Mouse (Mus musculus): ENCODE measurements around the gene Ccr9.
"Not testable (repeated sequence)": the region's sequence is repeated elsewhere in the genome, so short reads cannot be mapped to it uniquely, and the experiment has no call there.

Gene Ccr9

GRCm38 (mm10) chr9:123716301-123716700, 38.1 kb downstream of the Ccr9 start:
- in situ Hi-C loops (cut with MseI, MboI), result no loop called here

DNA sequence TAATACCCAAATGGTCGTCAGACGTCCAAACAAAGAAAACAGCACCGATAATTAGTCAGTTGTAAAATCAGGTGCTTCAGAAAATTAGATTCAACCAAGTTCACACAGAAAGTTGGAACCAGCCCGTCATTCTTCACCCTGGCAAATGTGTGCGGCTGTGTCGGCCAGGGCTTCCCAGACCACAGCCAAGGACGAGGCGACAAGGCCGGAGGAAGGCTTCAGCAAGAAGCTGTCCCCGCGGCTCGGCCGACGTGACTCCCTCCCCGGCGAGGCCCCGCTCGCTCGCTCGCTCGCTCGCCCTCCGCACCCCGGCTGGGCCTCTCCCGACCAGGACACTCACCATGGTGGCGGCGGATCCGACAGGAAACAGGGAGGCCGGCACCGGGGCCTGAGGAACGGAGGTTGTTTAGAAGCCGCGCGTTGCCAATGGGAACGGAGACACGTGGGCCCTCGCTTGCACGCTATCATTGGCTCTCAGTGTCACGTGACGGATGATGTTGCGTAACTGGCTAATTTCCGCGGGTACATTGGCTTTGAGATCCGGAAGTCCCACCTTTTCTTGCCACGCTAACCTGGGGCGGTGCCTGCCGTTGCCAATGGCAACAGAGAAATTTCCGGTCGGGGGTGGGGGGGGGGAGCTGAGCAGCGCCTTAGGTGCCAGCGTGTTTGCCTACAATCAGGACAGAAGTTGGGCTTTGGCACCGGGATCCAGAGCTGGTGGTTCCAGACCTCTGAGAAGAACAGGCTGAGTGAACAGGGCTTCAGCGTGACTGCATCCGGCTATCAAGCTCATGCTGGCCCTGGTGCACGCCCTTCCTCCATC, 39.2 kb downstream of the Ccr9 start, which contains the start of gene Lztfl1:
Gene Lztfl1 (minus strand): TSS at position 512 of the 823 bp plus-strand sequence.
- in situ Hi-C loops (cut with MseI, MboI), result no loop called here

DNA sequence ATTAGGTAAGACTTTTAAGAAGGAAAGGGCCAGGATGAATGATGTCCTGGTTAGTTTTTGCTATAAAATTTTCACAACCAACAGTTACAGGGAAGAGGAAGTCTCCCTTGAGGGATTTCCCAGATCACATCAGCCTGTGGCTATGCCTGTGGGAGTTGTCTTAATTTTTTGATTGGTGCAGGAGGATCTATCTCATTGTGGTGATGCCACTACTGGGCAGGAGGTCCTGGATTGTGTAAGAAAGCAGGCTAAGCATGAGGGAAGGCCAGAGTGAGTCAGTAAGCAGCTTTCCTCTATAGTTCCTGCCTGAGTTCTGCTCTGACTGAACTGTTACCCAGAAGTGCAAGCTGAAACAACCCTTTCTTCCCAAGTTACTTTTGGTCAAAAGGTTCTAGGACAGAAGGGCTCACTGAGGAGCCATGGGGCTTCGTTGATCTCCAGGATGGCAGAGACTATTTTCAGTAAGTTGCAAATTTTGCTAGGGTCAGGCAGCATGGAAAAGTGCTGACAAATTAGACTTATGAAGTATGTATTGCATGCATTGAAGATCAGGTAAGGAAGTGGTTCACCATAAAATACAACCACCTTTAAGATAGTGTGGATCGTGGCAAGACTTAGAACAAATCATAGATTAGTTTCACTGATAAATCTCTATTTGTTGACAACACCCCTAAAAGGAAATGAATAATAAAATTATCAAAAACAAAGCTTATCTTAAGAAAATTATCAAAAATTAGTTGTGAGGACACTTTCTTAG, 44.7 kb downstream of the Ccr9 start:
- in situ Hi-C loops (cut with MseI, MboI), result no loop called here

- in situ Hi-C loops (cut with MseI, MboI), result no loop called here
Measured at GRCm38 (mm10) chr9:123731271-123731670, 53.0 kb downstream of the Ccr9 start.

DNA sequence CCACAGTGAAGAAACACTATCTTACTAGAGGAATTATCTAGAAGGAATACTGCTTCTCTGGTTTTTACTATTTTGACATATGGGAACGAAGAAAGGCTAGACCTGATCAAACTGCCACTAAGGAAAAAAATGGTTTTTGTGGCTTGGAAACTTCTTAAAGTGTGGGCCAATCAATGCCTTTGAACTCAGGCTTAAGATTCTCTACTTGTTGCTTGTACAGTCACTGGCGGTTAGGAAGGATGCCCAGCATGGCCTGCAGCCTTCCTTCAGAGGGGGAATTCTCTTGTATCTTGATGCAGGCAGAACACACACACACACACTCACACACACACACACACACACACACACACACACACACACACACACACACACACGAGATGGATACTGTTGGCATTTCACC, 55.9 kb downstream of the Ccr9 start:
- in situ Hi-C loops (cut with MseI, MboI), result no loop called here

- in situ Hi-C loops (cut with MseI, MboI), result no loop called here
Measured at GRCm38 (mm10) chr9:123740799-123741198, 62.6 kb downstream of the Ccr9 start.

DNA sequence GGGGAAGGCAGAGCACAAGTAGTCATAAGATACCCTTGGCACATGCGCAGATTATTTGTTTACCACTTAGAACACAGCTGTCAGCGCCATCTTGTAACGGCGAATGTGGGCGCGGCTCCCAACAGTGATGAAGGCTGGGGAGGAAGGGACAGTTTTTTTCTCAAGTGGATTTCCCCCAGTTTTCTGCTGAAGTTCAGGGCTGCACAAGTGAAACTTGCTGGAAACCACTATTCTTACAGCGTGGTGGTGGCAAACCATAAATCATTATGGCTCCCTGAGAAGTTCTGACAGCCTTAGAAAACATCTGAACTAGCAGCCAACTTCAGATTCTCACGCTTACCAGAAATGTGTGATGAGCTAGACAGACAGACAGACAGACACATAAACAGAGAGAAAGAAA, 71.4 kb downstream of the Ccr9 start:
- in situ Hi-C loops (cut with MseI, MboI), result not testable (repeated sequence)

GRCm38 (mm10) chr9:123754333-123754732, 76.1 kb downstream of the Ccr9 start:
- in situ Hi-C loops (cut with MseI, MboI), result no loop called here

DNA sequence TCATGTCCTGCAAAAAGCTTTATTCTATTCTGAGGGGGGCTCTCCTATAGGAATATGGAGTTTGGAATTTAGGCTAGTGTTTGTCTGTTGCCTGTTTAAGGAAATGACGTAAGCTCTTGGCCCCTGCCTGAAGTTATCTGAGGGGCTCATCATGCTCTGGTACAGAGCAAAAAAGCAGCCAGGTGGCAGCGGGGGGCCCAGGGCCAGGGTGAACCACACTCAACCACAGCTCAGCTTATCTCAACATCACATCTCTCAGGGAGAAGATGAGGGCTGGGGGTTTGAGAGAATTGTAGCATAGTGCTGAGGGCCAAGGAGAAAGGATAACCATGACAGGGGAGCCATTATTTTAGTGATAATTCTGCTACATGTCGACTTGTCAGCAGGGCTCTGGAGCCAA, 78.5 kb downstream of the Ccr9 start:
- in situ Hi-C loops (cut with MseI, MboI), result no loop called here

GRCm38 (mm10) chr9:123757326-123757725, 79.1 kb downstream of the Ccr9 start:
- in situ Hi-C loops (cut with MseI, MboI), result no loop called here

GRCm38 (mm10) chr9:123758156-123758555, 79.9 kb downstream of the Ccr9 start:
- in situ Hi-C loops (cut with MseI, MboI), result no loop called here

GRCm38 (mm10) chr9:123758645-123759044, 80.4 kb downstream of the Ccr9 start:
- in situ Hi-C loops (cut with MseI, MboI), result no loop called here

- in situ Hi-C loops (cut with MseI, MboI), result no loop called here
Measured at GRCm38 (mm10) chr9:123760806-123761205, 82.6 kb downstream of the Ccr9 start.

DNA sequence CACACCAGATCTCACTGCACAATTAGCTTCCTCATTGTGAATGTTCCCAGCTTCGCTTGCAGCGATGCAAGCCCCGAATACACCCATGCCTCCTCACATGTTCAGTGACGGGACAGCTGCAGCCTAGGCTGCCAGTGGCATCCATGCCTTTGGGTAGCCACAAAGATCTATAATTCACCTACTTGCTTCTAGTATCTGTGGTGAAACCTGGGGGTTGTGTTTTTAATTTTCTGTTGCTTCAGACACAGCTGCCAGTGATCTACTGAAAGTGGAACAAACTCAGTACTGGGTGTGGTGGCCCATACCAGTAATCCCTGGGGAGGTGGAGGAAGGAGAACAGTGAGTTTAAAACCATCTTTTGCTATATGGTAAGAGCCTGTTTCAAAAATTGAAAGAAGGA, 84.6 kb downstream of the Ccr9 start:
- in situ Hi-C loops (cut with MseI, MboI), result no loop called here

DNA sequence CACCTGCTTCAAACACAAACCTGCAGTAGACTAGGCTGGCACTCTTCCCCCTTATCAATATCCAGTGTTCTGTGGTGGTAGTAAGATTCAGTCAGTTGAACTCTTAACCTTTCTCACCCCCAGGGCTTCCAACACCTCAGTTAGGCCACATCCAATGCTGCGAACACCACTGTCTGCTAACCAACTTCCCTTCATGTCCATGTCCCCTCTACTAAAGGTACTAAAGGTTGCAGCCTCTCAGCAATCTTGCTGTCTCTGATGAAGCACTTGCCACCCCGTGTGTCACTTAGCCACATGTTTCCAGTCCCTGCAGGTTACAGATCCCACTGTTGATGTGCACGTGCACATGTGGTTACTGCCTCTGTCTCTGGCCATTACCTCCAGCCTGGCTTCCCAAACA, 85.5 kb downstream of the Ccr9 start:
- in situ Hi-C loops (cut with MseI, MboI), result no loop called here

GRCm38 (mm10) chr9:123766996-123767395, 88.8 kb downstream of the Ccr9 start:
- in situ Hi-C loops (cut with MseI, MboI), result no loop called here

- in situ Hi-C loops (cut with MseI, MboI), result no loop called here
Measured at GRCm38 (mm10) chr9:123768443-123768842, 90.2 kb downstream of the Ccr9 start.

DNA sequence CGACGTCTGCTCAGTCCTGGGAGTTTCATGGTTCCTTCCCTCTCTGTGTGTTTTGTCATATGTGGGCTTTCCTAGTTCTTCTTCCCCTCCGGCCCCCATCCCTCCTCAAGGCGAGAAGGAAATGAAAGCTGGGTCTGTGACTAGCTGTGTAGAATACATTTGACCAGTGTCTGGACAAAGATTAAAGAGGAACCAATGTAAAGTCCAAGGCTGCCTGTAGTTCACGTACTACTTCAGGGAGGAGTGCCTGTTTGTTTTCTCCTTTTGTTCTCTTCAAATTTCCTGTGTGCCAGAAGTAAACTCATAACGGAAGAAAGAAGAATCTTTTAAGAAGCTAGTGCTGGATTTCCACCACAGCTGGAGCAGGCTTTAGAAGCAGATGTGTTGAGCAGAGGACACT, 91.3 kb downstream of the Ccr9 start:
- in situ Hi-C loops (cut with MseI, MboI), result no loop called here

DNA sequence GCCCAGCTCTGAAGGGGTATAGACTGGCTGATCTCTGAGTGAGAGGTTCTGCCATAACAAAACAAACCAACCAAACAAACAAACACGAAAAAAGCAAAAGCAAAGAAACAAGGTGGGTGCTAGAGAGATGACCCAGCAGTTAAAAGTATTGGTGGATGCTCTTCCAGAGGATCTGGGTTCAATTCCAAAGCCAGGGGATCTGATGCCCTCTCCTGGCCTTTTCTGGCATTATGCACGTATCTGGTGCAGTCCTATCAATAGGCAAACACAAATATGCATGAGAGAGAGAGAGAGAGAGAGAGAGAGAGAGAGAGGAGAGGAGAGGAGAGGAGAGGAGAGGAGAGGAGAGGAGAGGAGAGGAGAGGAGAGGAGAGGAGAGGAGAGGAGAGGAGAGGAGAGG, 95.1 kb downstream of the Ccr9 start:
- in situ Hi-C loops (cut with MseI, MboI), result not testable (repeated sequence)

DNA sequence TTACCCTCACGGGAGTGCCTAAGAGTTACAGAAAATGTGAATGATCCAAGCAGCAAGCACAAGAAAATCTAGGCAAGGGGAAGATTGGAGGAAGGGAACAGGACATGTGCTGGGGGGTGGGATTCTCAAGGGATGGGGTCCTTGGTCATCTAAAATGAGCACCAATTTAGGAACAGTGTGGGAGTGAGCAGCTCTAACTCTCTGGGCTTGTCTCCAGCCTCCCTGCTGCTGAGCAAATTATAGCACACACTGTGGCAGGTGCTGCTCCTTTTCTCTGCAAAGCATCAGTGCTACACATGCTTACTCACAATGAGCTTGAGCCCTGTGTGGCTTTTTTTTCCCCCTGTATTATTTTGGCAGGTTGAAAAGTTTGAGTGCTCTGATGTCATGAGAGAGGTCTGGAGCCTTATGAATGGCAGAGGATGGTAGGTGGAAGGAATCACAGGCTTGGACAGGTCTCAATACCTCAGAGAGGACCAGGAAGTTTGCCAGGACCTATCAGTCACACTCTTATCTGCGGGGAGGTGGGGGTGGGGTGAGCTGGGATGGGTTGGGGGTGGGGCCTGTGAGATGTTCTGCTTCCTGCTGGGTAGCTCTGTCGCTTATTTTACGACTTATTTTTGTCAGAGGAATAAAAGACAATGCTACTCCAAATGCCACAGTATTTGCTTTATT, 110.8 kb downstream of the Ccr9 start:
- in situ Hi-C loops (cut with MseI, MboI), result no loop called here

DNA sequence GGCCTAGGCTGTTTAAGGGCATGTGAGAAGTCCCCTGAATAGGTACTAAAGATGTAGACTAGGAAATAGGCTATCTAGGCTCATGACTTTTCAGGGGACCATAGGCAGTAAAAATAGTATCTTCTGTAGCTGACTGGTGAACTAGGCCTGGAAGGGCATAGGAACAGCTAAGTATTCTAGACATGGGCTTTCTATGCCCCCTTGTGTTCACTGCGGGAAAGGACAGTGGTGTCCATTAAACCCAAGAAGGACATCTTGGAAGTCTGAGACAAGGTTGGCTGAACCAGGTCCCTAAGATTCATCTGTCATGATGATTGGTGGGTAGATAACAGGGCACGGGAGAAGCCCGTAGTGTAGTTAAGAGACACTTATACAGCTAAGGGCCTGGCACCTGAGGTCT, 117.9 kb downstream of the Ccr9 start:
- in situ Hi-C loops (cut with MseI, MboI), result no loop called here

- in situ Hi-C loops (cut with MseI, MboI), result no loop called here
Measured at GRCm38 (mm10) chr9:123801527-123801926, 123.3 kb downstream of the Ccr9 start.
